Mouse (Mus musculus) forebrain, embryonic 12.5 days (tissue): ENCODE measurements around the gene Hcrt. TPM values are rescaled to one million over a fixed set of nuclear protein-coding genes. Genes with fewer than 3 reads are reported as not detected.

Experiments used
- ATAC-seq: fragments of 200-750 bp; cut with Nextera tagmentation; 2 replicates; pipeline ENCODE4 v1.8.0; 2017; ENCODE audit warnings: moderate TSS enrichment; ENCODE audit not compliant: low FRiP score
- H3K27ac ChIP-seq: fragments of 300-500 bp; sonication (generic); 2 replicates; pipeline ENCODE4 v1.5.1; 2016; ENCODE audit warnings: mild to moderate bottlenecking
- H3K27me3 ChIP-seq: fragments of 300-500 bp; sonication (generic); 2 replicates; pipeline ENCODE4 v1.6.1; 2016; ENCODE audit warnings: mild to moderate bottlenecking
- H3K36me3 ChIP-seq: fragments of 300-500 bp; sonication (generic); replicated peaks from 2 replicates; pipeline ENCODE4 v1.6.1; 2016; ENCODE audit warnings: mild to moderate bottlenecking
- H3K4me1 ChIP-seq: fragments of 300-500 bp; sonication (generic); 2 replicates; pipeline ENCODE4 v1.6.1; 2016
- H3K4me2 ChIP-seq: fragments of 300-500 bp; sonication (generic); 2 replicates; pipeline ENCODE4 v1.6.1; 2016; ENCODE audit warnings: mild to moderate bottlenecking, moderate library complexity
- H3K4me3 ChIP-seq: fragments of 300-500 bp; sonication (generic); replicated peaks from 2 replicates; pipeline ENCODE4 v1.5.1; 2016; ENCODE audit warnings: mild to moderate bottlenecking
- H3K9ac ChIP-seq: fragments of 300-500 bp; sonication (generic); 2 replicates; pipeline ENCODE4 v1.6.1; 2016; ENCODE audit warnings: mild to moderate bottlenecking
- H3K9me3 ChIP-seq: fragments of 300-500 bp; sonication (generic); 2 replicates; pipeline ENCODE4 v1.6.1; 2016
- WGBS: fragments of 180-500 bp; shearing (Covaris S2); methylation state at CpG from one replicate; pipeline ENCODE4 v1.1.7; 2016; 5-methylcytosine and 5-hydroxymethylcytosine counted together
- polyA plus RNA-seq: library from polyadenylated mRNA; unstranded; fragments of >200 nt; fragmentation: Nextera tagmentation; extraction: Ambion mirVana; gene quantifications from 2 replicates; pipeline ENCODE4 v1.2.1, GENCODE M21; 2016

Gene Hcrt
- polyA plus RNA-seq, 1 experiment from 2014 or later, result 0.36 TPM

DNA sequence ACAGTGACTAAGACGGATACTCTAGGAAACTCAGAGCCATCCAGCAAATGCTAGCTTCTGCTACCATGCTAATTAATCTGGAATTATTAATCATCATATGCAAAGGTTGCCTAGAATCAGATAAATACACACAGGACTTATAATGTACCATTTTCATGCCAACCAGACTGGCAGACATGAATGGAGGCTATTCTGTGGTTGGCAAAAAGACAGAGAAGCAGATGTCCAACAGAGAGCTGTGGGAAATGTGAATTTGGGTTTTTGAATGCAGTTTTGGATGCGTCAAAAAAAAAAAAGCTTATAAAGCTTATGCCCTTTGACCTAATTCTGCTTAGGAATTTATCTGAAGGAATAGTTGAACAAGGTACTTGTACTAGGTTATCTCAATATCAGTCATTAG, 23.0 kb upstream of the Hcrt start:
- ATAC-seq, result no peak
- Histone ChIP-seq H3K4me1 (no peaks in the 10 kb centered on the region), H3K27me3 (no peaks in the 10 kb centered on the region), H3K4me2 (no peak overlapping the region), H3K9ac (no peak overlapping the region), H3K9me3 (no peaks in the 10 kb centered on the region), H3K36me3 (peaks cover 20% of the 10 kb centered on the region), H3K4me3 (no peak overlapping the region), H3K27ac (no peak overlapping the region)
- 95% methylated on average over 2 of the region's 2 CpGs for WGBS

DNA sequence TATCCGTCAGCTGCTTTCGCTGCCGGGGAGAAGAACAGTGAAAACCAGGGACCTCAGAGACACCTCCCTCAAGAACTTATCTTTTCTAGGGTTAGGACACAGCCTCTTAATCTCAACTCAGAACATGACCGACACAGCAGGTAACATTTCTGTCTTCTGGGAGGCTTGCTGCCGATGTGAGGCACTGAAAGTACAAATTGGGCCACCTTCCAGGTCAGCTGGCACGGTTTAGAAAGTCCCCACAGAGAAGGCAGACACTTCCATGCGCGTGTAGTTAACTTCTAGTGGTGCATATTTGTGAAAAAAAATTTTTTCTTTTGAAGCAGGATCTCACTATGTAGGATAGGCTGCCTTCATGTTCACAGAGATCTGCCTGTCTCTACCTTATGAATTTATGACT, 21.6 kb upstream of the Hcrt start:
- Histone ChIP-seq H3K27me3 (no peaks in the 10 kb centered on the region), H3K9me3 (no peaks in the 10 kb centered on the region), H3K27ac (no peak overlapping the region), H3K4me3 (no peak overlapping the region), H3K4me1 (no peaks in the 10 kb centered on the region), H3K9ac (no peak overlapping the region), H3K36me3 (peaks cover 20% of the 10 kb centered on the region), H3K4me2 (no peak overlapping the region)
- 87% methylated on average over 8 of the region's 8 CpGs for WGBS
- no peak for ATAC-seq

DNA sequence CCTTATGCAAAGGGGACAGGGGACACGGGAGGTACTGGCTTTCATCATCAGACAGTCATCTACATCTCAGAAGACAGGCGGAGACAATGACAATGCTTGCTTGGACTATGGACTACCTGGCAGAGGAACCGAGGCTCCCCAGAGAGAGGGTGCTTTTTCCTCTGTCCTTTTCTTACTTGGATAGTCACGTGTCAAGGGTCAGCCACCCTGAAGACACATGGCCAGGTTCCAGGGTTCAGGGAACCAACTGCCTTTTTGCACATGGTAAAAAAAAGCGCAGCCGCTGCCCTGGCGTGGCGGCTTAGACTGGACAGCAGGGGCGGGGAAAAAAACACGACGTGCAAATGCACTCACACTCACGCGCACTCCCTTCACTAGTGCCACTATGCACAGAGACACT, 19.8 kb upstream of the Hcrt start:
- WGBS, result 90% methylated on average over 13 of the region's 13 CpGs
- Histone ChIP-seq H3K4me1 (no peaks in the 10 kb centered on the region), H3K36me3 (peaks cover 20% of the 10 kb centered on the region), H3K4me2 (no peak overlapping the region), H3K9me3 (no peaks in the 10 kb centered on the region), H3K9ac (no peak overlapping the region), H3K27ac (no peak overlapping the region), H3K4me3 (no peak overlapping the region), H3K27me3 (no peaks in the 10 kb centered on the region)
- ATAC-seq, result no peak

DNA sequence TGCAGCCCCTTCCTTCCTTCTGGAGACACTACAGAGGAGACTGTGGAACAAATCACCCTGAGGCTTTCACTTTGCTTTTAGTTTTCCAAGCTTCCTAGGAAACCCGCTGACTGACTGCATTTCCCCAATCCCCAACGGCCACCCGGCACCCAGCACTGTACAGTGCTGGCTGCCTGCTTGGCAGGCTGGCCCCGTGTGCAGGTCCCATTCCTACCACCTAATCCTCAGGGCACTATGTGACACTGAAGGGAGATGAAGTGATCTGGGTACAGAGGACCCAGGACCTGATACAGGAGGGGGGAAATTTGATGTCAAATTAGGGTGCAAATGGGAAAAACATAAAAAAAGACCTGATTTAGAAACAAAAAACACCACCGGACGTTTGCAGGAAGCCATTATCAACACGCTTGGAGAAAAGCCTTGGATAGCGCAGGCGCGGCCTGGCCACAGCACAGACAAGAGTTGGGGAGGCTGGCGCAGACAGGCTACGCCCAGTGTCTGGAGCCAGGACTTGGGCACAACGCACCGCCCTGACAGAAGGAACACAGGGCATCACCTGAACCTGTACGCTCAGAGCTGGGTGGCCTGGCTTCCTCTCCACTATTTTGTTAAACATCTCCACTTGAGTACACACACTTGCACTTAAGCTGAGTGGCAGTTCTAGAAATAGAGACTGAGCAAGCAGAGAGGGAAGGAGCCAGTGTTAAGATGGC, 19.2 kb upstream of the Hcrt start:
- no peak overlapping the region for H3K4me3 ChIP-seq
- H3K4me2 ChIP-seq, result no peak overlapping the region
- H3K4me1 ChIP-seq, result no peaks in the 10 kb centered on the region
- no peak overlapping the region for H3K27ac ChIP-seq
- ATAC-seq, result no peak
- H3K9ac ChIP-seq, result no peak overlapping the region
- peaks cover 20% of the 10 kb centered on the region for H3K36me3 ChIP-seq
- no peaks in the 10 kb centered on the region for H3K9me3 ChIP-seq
- 93% methylated on average over 15 of the region's 15 CpGs for WGBS
- no peaks in the 10 kb centered on the region for H3K27me3 ChIP-seq

DNA sequence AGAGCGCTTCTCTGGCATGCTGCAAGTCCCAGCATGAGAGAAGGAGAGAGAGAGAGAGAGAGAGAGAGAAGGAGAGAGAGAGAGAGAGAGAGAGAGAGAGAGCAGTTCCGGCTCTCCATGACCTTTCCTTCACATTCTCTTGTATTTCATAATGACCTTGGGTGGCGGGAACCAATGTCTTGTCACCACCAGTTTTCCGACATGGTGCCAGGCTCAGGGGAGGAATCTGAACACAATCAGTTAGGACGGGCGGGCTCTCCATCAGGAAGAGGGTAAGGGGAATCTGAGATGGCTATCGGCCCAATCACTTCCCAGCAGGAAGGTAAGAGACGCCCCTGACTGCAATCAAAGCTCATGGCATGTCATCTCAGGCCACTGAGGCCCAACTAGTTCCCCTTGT, 17.5 kb upstream of the Hcrt start:
- no peak overlapping the region for H3K9ac ChIP-seq
- no peak overlapping the region for H3K4me3 ChIP-seq
- WGBS, result 77% methylated on average over 8 of the region's 8 CpGs
- H3K4me1 ChIP-seq, result no peaks in the 10 kb centered on the region
- no peak overlapping the region for H3K27ac ChIP-seq
- H3K27me3 ChIP-seq, result no peaks in the 10 kb centered on the region
- ATAC-seq, result no peak
- no peaks in the 10 kb centered on the region for H3K9me3 ChIP-seq
- H3K4me2 ChIP-seq, result no peak overlapping the region
- H3K36me3 ChIP-seq, result peaks cover 17% of the 10 kb centered on the region

DNA sequence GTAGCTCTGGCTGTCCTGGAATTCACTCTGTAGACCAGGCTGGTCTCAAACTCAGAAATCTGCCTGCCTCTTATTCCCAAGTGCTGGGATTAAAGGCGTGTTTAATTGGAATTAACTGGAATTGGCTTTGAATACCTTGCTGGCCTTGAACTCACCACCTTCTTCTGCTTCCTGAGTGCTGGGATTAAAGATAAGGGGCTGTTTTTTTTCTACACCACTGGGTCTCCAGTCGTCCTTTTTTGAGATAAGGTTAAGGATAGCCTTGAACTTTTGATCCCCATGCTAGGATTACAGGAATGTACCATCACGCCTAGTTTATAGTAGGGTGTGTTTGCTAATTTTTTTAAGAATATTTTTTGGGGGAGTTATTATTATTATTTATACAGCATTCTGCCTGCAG, 15.3 kb upstream of the Hcrt start:
- no peak for ATAC-seq
- no peaks in the 10 kb centered on the region for H3K9me3 ChIP-seq
- H3K4me2 ChIP-seq, result no peak overlapping the region
- no peak overlapping the region for H3K9ac ChIP-seq
- peaks cover 11% of the 10 kb centered on the region; the same call in 1 of the 2 replicates for H3K36me3 ChIP-seq
- no peaks in the 10 kb centered on the region for H3K27me3 ChIP-seq
- no peak overlapping the region for H3K27ac ChIP-seq
- 81% methylated on average over 3 of the region's 3 CpGs for WGBS
- H3K4me3 ChIP-seq, result no peak overlapping the region
- H3K4me1 ChIP-seq, result no peaks in the 10 kb centered on the region

DNA sequence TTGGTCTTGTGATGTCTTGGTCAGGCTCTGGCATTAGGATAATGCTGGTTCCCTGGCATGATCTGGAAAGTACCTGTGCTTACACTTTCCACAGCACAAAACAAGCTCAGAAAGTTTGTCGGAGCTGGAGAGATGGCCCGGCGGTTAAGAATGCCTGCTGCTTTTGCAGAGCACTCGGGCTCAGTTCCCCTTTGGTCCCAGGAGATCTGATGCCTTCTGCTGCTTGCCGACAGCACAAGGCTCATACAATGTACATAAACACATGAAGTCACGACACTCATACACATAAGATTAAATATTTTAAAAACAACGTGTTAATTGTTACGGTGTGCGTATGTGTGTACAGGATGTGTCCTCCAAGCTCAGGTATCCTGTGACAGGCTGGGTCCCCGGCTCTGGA, 13.2 kb upstream of the Hcrt start:
- Histone ChIP-seq H3K4me2 (no peak overlapping the region), H3K27me3 (no peaks in the 10 kb centered on the region), H3K4me1 (peaks cover 2% of the 10 kb centered on the region; the same call in 1 of the 2 replicates), H3K4me3 (no peak overlapping the region), H3K9ac (no peak overlapping the region), H3K27ac (no peak overlapping the region), H3K36me3 (no peaks in the 10 kb centered on the region), H3K9me3 (no peaks in the 10 kb centered on the region)
- 88% methylated on average over 10 of the region's 10 CpGs for whole genome bisulfite sequencing
- ATAC-seq, result no peak

DNA sequence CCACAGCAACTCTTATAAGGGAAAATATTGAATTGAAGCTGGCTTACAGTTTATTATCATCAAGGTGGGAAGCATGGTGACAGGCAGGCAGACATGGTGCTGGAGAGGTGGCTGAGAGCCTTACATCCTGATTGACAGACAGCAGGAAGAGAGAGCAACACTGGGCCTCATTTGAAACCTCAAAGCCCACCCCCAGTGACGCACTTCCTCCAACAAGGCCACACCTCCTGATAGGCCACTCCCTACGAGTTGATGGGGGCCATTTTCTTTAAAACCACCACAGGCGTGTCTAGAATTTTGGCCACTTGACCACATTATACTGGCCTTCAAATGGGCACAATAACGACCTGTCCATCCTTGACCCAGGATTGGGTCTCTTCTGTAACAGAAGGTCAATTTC, 11.5 kb upstream of the Hcrt start:
- H3K4me3 ChIP-seq, result no peak overlapping the region
- H3K27me3 ChIP-seq, result no peaks in the 10 kb centered on the region
- no peak overlapping the region for H3K27ac ChIP-seq
- H3K4me1 ChIP-seq, result peaks cover 6% of the 10 kb centered on the region; the same call in 1 of the 2 replicates
- 78% methylated on average over 4 of the region's 4 CpGs for WGBS
- H3K4me2 ChIP-seq, result no peak overlapping the region
- ATAC-seq, result no peak
- H3K9me3 ChIP-seq, result no peaks in the 10 kb centered on the region
- H3K36me3 ChIP-seq, result no peaks in the 10 kb centered on the region
- no peak overlapping the region for H3K9ac ChIP-seq

DNA sequence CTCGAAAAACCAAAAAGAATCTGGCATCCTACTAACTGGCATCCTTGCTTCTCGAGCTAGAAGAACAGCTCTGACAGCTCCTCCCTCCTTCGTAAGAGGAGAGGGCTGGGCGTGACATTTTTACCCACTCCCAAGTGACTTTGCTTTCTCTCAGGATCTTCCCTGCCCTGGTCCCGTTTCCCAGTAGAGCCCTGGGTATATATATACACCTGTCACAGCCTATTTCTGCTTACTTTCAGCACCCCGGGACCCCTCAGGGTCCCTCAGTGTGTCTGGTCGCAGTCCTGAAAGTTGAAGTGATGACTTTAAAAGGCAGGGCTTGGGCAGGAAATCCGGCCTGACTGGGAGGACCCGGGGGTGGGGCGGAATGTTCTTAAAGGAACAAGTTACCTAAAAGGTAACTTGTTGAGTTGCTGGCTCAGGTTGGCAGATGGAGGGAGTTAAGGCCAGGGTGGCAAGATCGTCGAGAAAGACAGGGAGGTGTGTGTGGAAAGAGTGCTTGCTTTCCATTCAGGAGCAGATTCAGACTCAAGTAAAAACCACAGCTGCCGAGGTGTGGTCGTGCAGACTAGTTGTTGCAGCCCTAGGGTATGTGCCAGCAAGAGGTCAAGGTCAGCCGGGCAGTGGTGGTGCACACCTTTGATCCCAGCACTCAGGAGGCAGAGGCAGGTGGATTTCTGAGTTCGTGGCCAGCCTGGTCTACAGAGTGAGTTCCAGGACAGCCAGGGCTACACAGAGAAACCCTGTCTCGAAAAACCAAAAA, 8.1 kb upstream of the Hcrt start, which contains the start of gene Ghdc:
Gene Ghdc, minus strand, starts transcription at position 312 of the 763 bp plus-strand sequence.
- H3K27me3 ChIP-seq, result no peaks in the 10 kb centered on the region
- WGBS, result 27% methylated on average over 17 of the region's 17 CpGs
- ATAC-seq, result no peak
- peaks cover 6% of the 10 kb centered on the region; the same call in 1 of the 2 replicates for H3K4me1 ChIP-seq
- H3K36me3 ChIP-seq, result no peaks in the 10 kb centered on the region
- peak within 1 kb of the TSS; percentile 50 for H3K4me2 ChIP-seq
- H3K27ac ChIP-seq, result no peak within 1 kb of the TSS
- peak within 1 kb of the TSS; percentile 47; the same call in 1 of the 2 replicates for H3K9ac ChIP-seq
- H3K4me3 ChIP-seq, result peak within 1 kb of the TSS; percentile 41
- H3K9me3 ChIP-seq, result no peaks in the 10 kb centered on the region

DNA sequence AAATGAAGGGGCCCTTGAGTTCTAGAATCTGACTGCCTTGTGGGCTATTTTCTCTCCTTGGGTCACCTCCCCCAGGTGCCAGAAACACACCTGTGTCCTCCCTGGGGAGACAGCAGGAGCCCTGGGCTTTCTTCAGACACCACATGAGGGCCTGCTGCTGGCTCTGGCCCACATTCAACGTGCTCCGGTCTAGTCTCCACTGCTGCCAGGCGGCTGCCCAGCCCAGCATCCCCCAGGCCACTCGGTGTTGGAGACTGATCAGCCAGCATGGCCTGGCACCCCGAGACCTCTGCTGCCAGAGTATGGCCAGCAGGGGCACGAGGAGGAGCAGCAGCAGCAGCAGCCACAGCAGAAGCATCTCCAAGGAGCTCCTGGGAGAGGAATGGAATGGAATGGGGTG, 7.2 kb upstream of the Hcrt start:
- no peak overlapping the region for H3K9ac ChIP-seq

DNA sequence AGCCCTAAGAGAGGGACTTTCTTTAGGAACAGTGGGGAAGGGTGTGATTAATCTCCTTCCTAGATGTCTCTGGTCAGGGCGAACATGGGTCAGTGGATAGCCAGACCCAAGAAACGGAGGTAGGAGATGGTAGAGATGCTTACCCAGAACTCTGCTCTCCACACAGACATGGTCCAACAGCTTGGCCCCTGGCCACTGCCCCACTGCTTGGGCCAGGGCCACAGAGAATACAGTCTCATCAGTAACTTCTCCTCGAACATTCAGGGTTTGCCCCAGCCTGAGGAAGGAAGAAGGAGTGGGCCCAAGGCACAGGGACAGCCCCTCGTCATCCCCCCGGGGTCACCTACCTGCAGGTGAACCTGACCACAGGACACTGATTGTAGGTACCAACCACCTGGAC, 5.1 kb upstream of the Hcrt start:
- Histone ChIP-seq H3K36me3 (no peaks in the 10 kb centered on the region), H3K4me3 (no peak overlapping the region), H3K9ac (no peak overlapping the region), H3K4me1 (peaks cover 6% of the 10 kb centered on the region; the same call in 1 of the 2 replicates), H3K27me3 (peaks cover 5% of the 10 kb centered on the region), H3K9me3 (no peaks in the 10 kb centered on the region), H3K4me2 (no peak overlapping the region), H3K27ac (no peak overlapping the region)
- WGBS, result 90% methylated on average over 5 of the region's 5 CpGs
- ATAC-seq, result no peak

More for the DNA sequence above, 7.2 kb upstream of the Hcrt start:
- 69% methylated on average over 6 of the region's 6 CpGs for WGBS
- Histone ChIP-seq H3K27me3 (no peaks in the 10 kb centered on the region), H3K4me2 (peak overlapping the region; percentile 50), H3K4me3 (peak overlapping the region; percentile 41; the same call in 1 of the 2 replicates), H3K36me3 (no peaks in the 10 kb centered on the region), H3K4me1 (peaks cover 6% of the 10 kb centered on the region; the same call in 1 of the 2 replicates), H3K9me3 (no peaks in the 10 kb centered on the region), H3K27ac (no peak overlapping the region)
- ATAC-seq, result no peak

DNA sequence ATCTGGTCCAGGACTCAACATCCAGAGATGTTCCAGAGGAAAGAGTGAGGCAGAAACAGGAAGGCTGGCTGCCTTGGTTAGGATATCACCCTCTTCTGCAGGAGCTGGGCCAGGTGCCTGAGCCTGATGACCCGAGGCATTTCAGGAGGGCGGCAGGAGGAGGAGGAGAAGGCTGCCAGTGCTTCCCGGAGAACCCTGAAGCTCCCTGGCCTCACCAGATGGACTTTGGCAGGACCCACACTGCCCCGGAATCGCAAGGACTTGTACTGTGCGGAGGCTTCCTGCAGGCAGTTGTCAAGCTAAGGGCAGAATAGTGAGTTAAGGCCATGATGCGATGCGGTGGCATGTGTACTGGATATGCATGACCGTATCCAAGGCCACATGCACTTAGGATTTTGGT, 4.0 kb upstream of the Hcrt start:
- Histone ChIP-seq H3K36me3 (no peaks in the 10 kb centered on the region), H3K4me2 (no peak overlapping the region), H3K4me3 (no peak overlapping the region), H3K4me1 (peaks cover 11% of the 10 kb centered on the region; the same call in 1 of the 2 replicates), H3K27me3 (peaks cover 16% of the 10 kb centered on the region), H3K9me3 (no peaks in the 10 kb centered on the region), H3K27ac (no peak overlapping the region), H3K9ac (no peak overlapping the region)
- whole genome bisulfite sequencing, result 86% methylated on average over 9 of the region's 9 CpGs
- ATAC-seq, result no peak
